Mouse (Mus musculus): Measurements from ENCODE around the gene Odf2. TPM values are rescaled to one million over a fixed set of nuclear protein-coding genes. Genes with fewer than 3 reads are reported as not detected.
"Not testable (repeated sequence)": the region's sequence is repeated elsewhere in the genome, so short reads cannot be mapped to it uniquely, and the experiment has no call there.

The Odf2 gene
- polyA plus RNA-seq, 1 experiment: 50.6 TPM

GRCm38 (mm10) chr2:29889991-29890833 is 1.2 kb downstream of the Odf2 start:
- H3K27ac ChIP-seq (ENCODE audit: insufficient read depth, low read depth, low read length): peak overlapping the region; percentile 51
- no peak; the same call in 1 of the 2 replicates for TF ChIP-seq CTCF (IDR thresholded peaks at IDR 0.05; ENCODE audit: low read depth, low read length)

GRCm38 (mm10) chr2:29891773-29892172 is 2.8 kb downstream of the Odf2 start:
- no peak overlapping the region for H3K4me3 ChIP-seq (ENCODE audit: insufficient read depth, low read length)
- no peak for TF ChIP-seq POLR2A (IDR thresholded peaks at IDR 0.05; ENCODE audit: borderline replicate concordance, low read depth, low read length)
- TF ChIP-seq CTCF (IDR thresholded peaks at IDR 0.05; ENCODE audit: low read depth, low read length): no peak
- H3K27ac ChIP-seq (ENCODE audit: insufficient read depth, low read depth, low read length): no peak overlapping the region
- H3K4me1 ChIP-seq (ENCODE audit: control insufficient read depth, insufficient read depth, low read length): peaks cover 19% of the 10 kb centered on the region

More at GRCm38 (mm10) chr2:29889991-29890833, 1.2 kb downstream of the Odf2 start:
- Histone ChIP-seq H3K4me3 (ENCODE audit: insufficient read depth, low read length) (peak overlapping the region; percentile 84), H3K4me1 (ENCODE audit: control insufficient read depth, insufficient read depth, low read length) (peaks cover 19% of the 10 kb centered on the region)

- TF ChIP-seq CTCF (IDR thresholded peaks at IDR 0.05; ENCODE audit: low read depth, low read length) (no peak), POLR2A (IDR thresholded peaks at IDR 0.05; ENCODE audit: borderline replicate concordance, low read depth, low read length) (no peak)
- Histone ChIP-seq H3K4me1 (ENCODE audit: control insufficient read depth, insufficient read depth, low read length) (peaks cover under 1% of the 10 kb centered on the region), H3K4me3 (ENCODE audit: insufficient read depth, low read length) (no peak overlapping the region), H3K27ac (ENCODE audit: insufficient read depth, low read depth, low read length) (no peak overlapping the region)
These were observed 7.0 kb downstream of the Odf2 start for GRCm38 (mm10) chr2:29896071-29896470.

DNA sequence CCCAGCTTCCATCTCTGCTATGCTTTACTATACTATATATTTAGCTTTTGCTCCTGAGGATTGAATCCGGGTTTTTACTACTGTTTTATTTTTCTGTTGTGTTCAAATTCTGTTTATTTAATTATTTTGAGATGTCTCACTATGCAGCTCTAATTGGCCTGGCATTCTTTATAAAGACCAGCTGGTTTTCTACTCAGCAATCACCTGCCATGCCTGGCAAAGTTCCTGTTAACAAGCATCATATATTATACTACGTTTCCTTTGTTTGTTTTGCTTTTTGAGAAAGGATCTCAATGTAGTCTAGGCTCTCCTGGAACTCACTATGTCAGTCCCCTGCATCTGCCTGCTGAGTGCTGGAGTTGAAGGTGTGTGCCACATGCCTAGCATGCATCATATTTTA is 8.3 kb downstream of the Odf2 start:
- H3K4me3 ChIP-seq (ENCODE audit: insufficient read depth, low read length): no peak overlapping the region
- TF ChIP-seq CTCF (IDR thresholded peaks at IDR 0.05; ENCODE audit: low read depth, low read length) (no peak), POLR2A (IDR thresholded peaks at IDR 0.05; ENCODE audit: borderline replicate concordance, low read depth, low read length) (no peak)

DNA sequence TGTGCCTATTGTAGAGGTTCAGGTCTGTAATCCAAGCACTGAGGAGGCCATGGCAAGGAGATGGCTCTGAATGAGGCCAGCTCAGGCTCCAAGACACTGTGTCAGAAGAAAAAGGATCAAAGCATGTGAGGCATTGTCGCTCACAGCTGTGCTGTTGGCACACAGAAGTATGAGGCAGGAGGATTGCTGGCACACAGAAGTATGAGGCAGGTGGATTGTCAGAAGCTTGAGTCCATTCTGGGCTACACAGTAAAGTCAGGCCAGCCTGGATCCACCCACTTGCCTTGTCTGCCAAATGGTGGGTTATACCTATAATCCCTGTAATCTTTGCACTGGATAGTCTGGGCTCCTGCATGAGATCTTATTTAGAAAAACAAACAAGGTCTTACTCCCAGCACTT is 9.1 kb downstream of the Odf2 start:
- Histone ChIP-seq H3K4me1 (ENCODE audit: control insufficient read depth, insufficient read depth, low read length) (no peaks in the 10 kb centered on the region), H3K4me3 (ENCODE audit: insufficient read depth, low read length) (no peak overlapping the region), H3K27ac (ENCODE audit: insufficient read depth, low read depth, low read length) (no peak overlapping the region)
- no peak for TF ChIP-seq CTCF (IDR thresholded peaks at IDR 0.05; ENCODE audit: low read depth, low read length)
- no peak for TF ChIP-seq POLR2A (IDR thresholded peaks at IDR 0.05; ENCODE audit: borderline replicate concordance, low read depth, low read length)

More for the DNA sequence above, 8.3 kb downstream of the Odf2 start:
- H3K27ac ChIP-seq (ENCODE audit: insufficient read depth, low read depth, low read length): no peak overlapping the region
- no peaks in the 10 kb centered on the region for H3K4me1 ChIP-seq (ENCODE audit: control insufficient read depth, insufficient read depth, low read length)

DNA sequence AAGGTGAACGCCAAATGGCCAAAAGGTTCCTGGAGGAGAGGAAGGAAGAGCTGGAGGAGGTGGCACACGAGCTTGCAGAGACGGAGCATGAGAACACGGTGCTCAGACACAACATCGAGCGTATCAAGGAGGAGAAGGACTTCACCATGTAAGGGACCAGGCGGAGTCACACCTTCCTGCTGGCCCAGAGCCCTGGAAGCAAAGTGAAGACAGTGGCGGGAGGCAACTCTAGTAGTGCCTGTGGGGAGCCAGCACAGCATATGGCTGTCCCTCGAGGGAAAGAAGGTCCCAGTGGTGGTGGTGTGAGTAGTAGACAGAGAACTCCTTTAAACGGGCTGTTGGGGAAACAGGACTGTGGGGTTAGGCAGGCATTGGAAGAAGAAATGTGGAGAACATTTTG is 13.2 kb downstream of the Odf2 start:
- no peak overlapping the region for H3K4me3 ChIP-seq (ENCODE audit: insufficient read depth, low read length)
- TF ChIP-seq POLR2A (IDR thresholded peaks at IDR 0.05; ENCODE audit: borderline replicate concordance, low read depth, low read length) (no peak), CTCF (IDR thresholded peaks at IDR 0.05; ENCODE audit: low read depth, low read length) (no peak)

DNA sequence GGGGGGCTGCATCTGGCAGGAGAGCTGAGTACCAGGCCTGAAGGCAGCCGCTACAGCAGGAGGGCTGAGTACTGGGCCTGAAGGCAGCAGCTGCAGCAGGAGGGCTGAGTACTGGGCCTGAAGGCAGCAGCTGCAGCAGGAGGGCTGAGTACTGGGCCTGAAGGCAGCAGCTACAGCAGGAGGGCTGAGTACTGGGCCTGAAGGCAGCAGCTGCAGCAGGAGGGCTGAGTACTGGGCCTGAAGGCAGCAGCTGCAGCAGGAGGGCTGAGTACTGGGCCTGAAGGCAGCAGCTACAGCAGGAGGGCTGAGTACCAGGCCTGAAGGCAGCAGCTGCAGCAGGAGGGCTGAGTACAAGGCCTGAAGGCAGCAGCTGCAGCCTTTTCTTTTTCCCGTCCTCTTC is 19.1 kb downstream of the Odf2 start:
- not testable (repeated sequence) for H3K4me3 ChIP-seq (ENCODE audit: insufficient read depth, low read length); H3K4me1 ChIP-seq (ENCODE audit: control insufficient read depth, insufficient read depth, low read length); H3K27ac ChIP-seq (ENCODE audit: insufficient read depth, low read depth, low read length)

More for the DNA sequence above, 13.2 kb downstream of the Odf2 start:
- Histone ChIP-seq H3K4me1 (ENCODE audit: control insufficient read depth, insufficient read depth, low read length) (no peaks in the 10 kb centered on the region), H3K27ac (ENCODE audit: insufficient read depth, low read depth, low read length) (no peak overlapping the region)

- Histone ChIP-seq H3K4me3 (ENCODE audit: insufficient read depth, low read length) (no peak overlapping the region), H3K4me1 (ENCODE audit: control insufficient read depth, insufficient read depth, low read length) (no peaks in the 10 kb centered on the region), H3K27ac (ENCODE audit: insufficient read depth, low read depth, low read length) (no peak overlapping the region)
- TF ChIP-seq CTCF (IDR thresholded peaks at IDR 0.05; ENCODE audit: low read depth, low read length) (peak; percentile 30; the same call in 1 of the 2 replicates), POLR2A (IDR thresholded peaks at IDR 0.05; ENCODE audit: borderline replicate concordance, low read depth, low read length) (no peak)
These were observed 21.0 kb downstream of the Odf2 start for GRCm38 (mm10) chr2:29910042-29910441.

GRCm38 (mm10) chr2:29917621-29918020 is 28.6 kb downstream of the Odf2 start:
- Histone ChIP-seq H3K27ac (ENCODE audit: insufficient read depth, low read depth, low read length) (no peak overlapping the region), H3K4me3 (ENCODE audit: insufficient read depth, low read length) (no peak overlapping the region), H3K4me1 (ENCODE audit: control insufficient read depth, insufficient read depth, low read length) (no peaks in the 10 kb centered on the region)
- TF ChIP-seq CTCF (IDR thresholded peaks at IDR 0.05; ENCODE audit: low read depth, low read length): no peak

GRCm38 (mm10) chr2:29922011-29922410 is 33.0 kb downstream of the Odf2 start:
- Histone ChIP-seq H3K27ac (ENCODE audit: insufficient read depth, low read depth, low read length) (no peak overlapping the region), H3K4me3 (ENCODE audit: insufficient read depth, low read length) (no peak overlapping the region), H3K4me1 (ENCODE audit: control insufficient read depth, insufficient read depth, low read length) (no peaks in the 10 kb centered on the region)
- TF ChIP-seq POLR2A (IDR thresholded peaks at IDR 0.05; ENCODE audit: borderline replicate concordance, low read depth, low read length) (no peak), CTCF (IDR thresholded peaks at IDR 0.05; ENCODE audit: low read depth, low read length) (no peak)

Data from bone marrow macrophage, adult 2 months (primary cell).